Mouse (Mus musculus): ENCODE measurements around the gene Alkbh8. TPM values are rescaled to one million over a fixed set of nuclear protein-coding genes. Genes with fewer than 3 reads are reported as not detected.
"Not testable (repeated sequence)": the region's sequence is repeated elsewhere in the genome, so short reads cannot be mapped to it uniquely, and the experiment has no call there.

Gene Alkbh8
- polyA plus RNA-seq, 1 experiment = 9.5 TPM

DNA sequence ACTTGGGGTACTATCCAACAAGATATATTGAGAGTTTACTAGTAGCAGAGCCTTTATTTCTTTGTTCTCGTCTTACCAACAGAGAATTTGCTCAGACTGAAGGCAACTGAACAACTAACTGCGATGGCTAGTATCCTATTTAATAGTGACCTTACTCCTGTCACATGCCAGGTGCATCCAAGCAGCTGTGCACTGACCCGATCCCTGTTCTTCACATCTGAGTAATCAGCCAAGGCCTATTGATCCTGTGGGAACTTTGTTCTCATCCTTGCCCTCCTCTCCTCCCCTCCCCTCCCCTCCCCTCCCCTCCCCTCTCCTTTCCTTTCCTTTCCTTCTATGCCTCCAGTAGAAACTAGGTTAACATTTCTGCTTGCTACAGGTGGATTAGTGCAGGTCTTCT lies 1.7 kb downstream of the Alkbh8 start:
- Histone ChIP-seq H3K4me1 (ENCODE audit: control insufficient read depth, insufficient read depth, low read length) (no peaks in the 10 kb centered on the region), H3K4me3 (replicated peaks; ENCODE audit: control insufficient read depth, low read depth, low read length) (no peak overlapping the region), H3K27ac (ENCODE audit: control insufficient read depth, insufficient read depth, low read depth, low read length, poor library complexity) (no peak overlapping the region)
- 83% methylated on average over 3 of the region's 3 CpGs for WGBS
- TF ChIP-seq CTCF (IDR thresholded peaks at IDR 0.05; ENCODE audit: control insufficient read depth, insufficient read depth, low read length) (no peak), POLR2A (IDR thresholded peaks at IDR 0.05; ENCODE audit: borderline replicate concordance, control insufficient read depth, low read depth, low read length) (no peak)

DNA sequence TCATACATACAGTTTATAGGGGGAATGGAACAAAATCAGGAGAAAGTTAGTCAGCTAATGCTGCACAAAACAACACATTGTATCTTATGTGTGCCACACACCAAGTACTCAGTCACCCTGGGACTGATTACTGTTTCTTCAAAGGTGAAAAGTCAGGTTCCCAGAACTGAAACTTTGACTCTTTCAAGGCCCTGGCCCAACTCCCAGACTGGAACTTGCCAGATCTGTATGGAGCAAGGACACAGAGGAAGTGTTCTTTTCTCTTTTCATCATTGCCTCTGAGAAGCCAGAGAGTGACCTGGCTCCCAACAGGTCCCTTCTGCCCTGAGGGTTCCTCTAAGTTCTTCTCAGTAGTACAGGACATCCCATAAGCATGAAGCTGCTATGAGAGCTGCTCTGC lies 10.2 kb downstream of the Alkbh8 start:
- Histone ChIP-seq H3K4me3 (replicated peaks; ENCODE audit: control insufficient read depth, low read depth, low read length) (no peak overlapping the region), H3K4me1 (ENCODE audit: control insufficient read depth, insufficient read depth, low read length) (no peaks in the 10 kb centered on the region), H3K27ac (ENCODE audit: control insufficient read depth, insufficient read depth, low read depth, low read length, poor library complexity) (peak overlapping the region; percentile 51)
- TF ChIP-seq CTCF (IDR thresholded peaks at IDR 0.05; ENCODE audit: control insufficient read depth, insufficient read depth, low read length) = no peak
- TF ChIP-seq POLR2A (IDR thresholded peaks at IDR 0.05; ENCODE audit: borderline replicate concordance, control insufficient read depth, low read depth, low read length) = no peak

GRCm38 (mm10) chr9:3345967-3346366 lies 11.0 kb downstream of the Alkbh8 start:
- Histone ChIP-seq H3K27ac (ENCODE audit: control insufficient read depth, insufficient read depth, low read depth, low read length, poor library complexity) (no peak overlapping the region), H3K4me3 (replicated peaks; ENCODE audit: control insufficient read depth, low read depth, low read length) (no peak overlapping the region), H3K4me1 (ENCODE audit: control insufficient read depth, insufficient read depth, low read length) (no peaks in the 10 kb centered on the region)
- 56% methylated on average over 1 of the region's 1 CpGs for WGBS
- TF ChIP-seq POLR2A (IDR thresholded peaks at IDR 0.05; ENCODE audit: borderline replicate concordance, control insufficient read depth, low read depth, low read length) = no peak
- TF ChIP-seq CTCF (IDR thresholded peaks at IDR 0.05; ENCODE audit: control insufficient read depth, insufficient read depth, low read length) = no peak

DNA sequence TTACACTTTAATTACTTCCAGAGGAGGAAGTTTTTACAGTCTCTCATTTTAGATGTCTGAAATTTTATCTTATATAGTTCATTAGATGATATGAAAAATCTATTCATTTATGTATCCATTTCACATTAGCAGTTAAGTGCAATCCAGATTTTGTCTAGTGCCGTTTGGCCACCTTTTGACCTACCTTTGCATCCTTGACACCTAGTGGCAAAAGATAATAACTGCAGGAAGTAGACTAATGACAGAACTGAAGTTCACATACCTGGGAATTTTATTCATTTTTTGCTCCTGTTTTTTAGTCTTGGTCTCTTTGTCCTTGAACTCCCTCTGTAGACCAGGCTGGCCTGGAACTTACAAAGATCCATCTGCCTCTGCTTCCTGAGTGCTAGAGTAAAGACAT lies 15.1 kb downstream of the Alkbh8 start:
- no peaks in the 10 kb centered on the region for H3K4me1 ChIP-seq (ENCODE audit: control insufficient read depth, insufficient read depth, low read length)
- WGBS = 64% methylated on average over 1 of the region's 1 CpGs
- H3K4me3 ChIP-seq (replicated peaks; ENCODE audit: control insufficient read depth, low read depth, low read length) = no peak overlapping the region
- TF ChIP-seq CTCF (IDR thresholded peaks at IDR 0.05; ENCODE audit: control insufficient read depth, insufficient read depth, low read length) (no peak), POLR2A (IDR thresholded peaks at IDR 0.05; ENCODE audit: borderline replicate concordance, control insufficient read depth, low read depth, low read length) (no peak)
- H3K27ac ChIP-seq (ENCODE audit: control insufficient read depth, insufficient read depth, low read depth, low read length, poor library complexity) = no peak overlapping the region

DNA sequence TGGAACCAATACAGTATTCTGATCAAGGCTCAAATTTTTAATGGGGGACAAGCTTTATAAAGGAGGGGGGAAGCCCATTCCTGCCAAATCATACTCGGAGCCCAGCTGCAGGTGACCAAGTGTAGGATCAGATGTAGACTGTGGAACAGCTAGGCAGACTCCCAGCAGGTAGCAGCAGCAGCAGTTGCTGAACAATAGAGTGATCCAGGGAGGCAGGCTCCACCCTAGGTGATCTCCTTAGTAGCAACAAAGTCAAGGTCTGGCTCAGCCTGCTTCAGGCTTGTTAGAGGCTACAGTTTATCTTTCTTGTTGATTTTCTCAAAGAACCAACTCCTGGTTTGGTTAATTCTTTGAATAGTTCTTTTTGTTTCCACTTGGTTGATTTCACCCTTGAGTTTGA lies 41.4 kb downstream of the Alkbh8 start:
- WGBS = 75% methylated on average over 1 of the region's 1 CpGs
- not testable (repeated sequence) for H3K4me1 ChIP-seq (ENCODE audit: control insufficient read depth, insufficient read depth, low read length); H3K4me3 ChIP-seq (replicated peaks; ENCODE audit: control insufficient read depth, low read depth, low read length); H3K27ac ChIP-seq (ENCODE audit: control insufficient read depth, insufficient read depth, low read depth, low read length, poor library complexity)

DNA sequence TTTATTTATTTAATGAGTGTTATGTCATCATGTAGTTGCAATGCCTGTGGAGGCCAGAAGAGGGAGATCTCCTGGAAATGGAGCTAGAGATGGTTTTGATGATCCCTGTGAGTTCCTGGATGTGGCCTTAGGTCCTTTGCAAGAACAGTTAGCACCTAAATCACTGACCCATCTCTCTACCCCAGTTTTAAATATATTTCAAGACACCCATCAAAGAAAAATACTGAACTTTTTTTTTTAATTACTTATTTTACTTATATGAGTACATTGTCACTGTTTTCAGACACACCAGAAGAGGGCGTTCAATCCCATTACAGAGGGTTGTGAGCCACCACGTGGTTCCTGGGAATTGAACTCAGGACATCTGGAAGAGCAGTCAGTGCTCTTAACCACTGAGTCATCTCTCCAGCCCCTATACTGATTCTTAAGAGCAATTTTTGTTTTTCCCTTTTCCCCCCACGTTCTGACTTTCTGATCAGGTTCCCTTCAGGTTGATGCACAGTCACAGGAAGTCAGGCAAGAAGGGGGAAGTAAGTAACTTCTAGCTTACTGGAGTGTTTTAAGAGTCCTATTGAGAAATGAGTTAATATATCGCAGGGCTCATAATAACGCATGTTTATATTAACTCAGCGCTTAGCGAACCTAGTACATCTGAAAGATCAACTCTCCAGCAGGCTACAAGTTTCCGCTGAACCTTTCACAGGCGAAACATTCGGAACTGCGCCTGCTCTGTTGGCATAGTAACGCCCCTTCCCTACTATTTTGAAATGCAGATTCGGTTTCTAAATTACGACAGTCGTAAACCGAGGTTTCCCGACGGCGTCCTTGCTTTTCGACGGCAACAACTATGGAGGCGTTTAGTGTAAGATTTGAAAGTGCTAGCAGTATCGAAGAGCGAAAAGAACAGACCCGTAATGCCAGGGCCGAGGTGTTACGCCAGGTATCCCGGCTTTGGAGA lies 68.6 kb downstream of the Alkbh8 start, which contains the start of gene Cwf19l2:
Cwf19l2 (plus strand) TSS at position 342 of the 958 bp plus-strand sequence.
- whole genome bisulfite sequencing = under 1% methylated on average over 28 of the region's 28 CpGs

GRCm38 (mm10) chr9:3404372-3404771 lies 69.4 kb downstream of the Alkbh8 start:
- no peak overlapping the region for H3K27ac ChIP-seq (ENCODE audit: control insufficient read depth, insufficient read depth, low read depth, low read length, poor library complexity)
- peak overlapping the region; percentile 73 for H3K4me3 ChIP-seq (replicated peaks; ENCODE audit: control insufficient read depth, low read depth, low read length)
- TF ChIP-seq POLR2A (IDR thresholded peaks at IDR 0.05; ENCODE audit: borderline replicate concordance, control insufficient read depth, low read depth, low read length) (no peak), CTCF (IDR thresholded peaks at IDR 0.05; ENCODE audit: control insufficient read depth, insufficient read depth, low read length) (no peak)
- no peaks in the 10 kb centered on the region for H3K4me1 ChIP-seq (ENCODE audit: control insufficient read depth, insufficient read depth, low read length)
- under 1% methylated on average over 13 of the region's 13 CpGs for WGBS

More for the DNA sequence above, 68.6 kb downstream of the Alkbh8 start, which contains the start of gene Cwf19l2:
- Histone ChIP-seq H3K27ac (ENCODE audit: control insufficient read depth, insufficient read depth, low read depth, low read length, poor library complexity) (peak within 1 kb of the TSS; percentile 83), H3K4me3 (replicated peaks; ENCODE audit: control insufficient read depth, low read depth, low read length) (peak within 1 kb of the TSS; percentile 73), H3K4me1 (ENCODE audit: control insufficient read depth, insufficient read depth, low read length) (no peaks in the 10 kb centered on the region)
- TF ChIP-seq CTCF (IDR thresholded peaks at IDR 0.05; ENCODE audit: control insufficient read depth, insufficient read depth, low read length) (no peak), POLR2A (IDR thresholded peaks at IDR 0.05; ENCODE audit: borderline replicate concordance, control insufficient read depth, low read depth, low read length) (no peak)

DNA sequence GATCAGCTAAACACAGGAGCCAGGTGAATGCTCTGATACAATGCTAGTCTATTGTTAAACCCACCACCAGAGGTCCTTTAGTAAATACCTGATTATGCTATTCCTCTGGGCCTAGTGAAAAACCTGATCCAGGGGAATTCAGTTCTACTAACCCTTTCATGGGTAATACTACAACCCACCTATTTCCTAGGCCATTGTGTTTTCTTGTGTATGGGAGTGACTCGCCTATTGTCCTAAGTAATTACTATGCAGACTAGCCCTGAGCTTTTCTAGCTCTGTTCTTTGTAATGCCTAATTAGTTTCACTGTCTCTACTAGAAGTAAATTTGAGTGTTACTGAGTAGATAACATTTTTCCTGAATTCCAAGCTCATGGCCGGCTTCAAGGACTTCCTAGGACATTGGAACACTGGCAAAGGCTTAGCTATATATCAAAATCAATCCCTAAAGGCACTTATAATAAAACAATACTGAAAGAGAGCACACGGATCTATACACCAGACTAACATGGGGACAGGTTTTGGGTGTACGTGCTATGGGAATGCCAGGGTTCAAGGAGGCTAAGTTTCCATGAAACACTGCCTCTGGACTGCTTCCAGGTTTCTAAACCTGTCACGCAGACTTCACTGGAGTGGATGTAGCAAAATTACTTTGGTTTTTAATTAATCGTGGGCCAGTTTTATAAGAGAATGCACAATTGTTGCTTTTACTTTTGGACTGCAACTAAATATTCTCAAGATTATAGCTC lies 104.8 kb downstream of the Alkbh8 start:
- not testable (repeated sequence) for H3K4me3 ChIP-seq (replicated peaks; ENCODE audit: control insufficient read depth, low read depth, low read length)
- WGBS = 84% methylated on average over 6 of the region's 6 CpGs

More for the DNA sequence above, 104.8 kb downstream of the Alkbh8 start:
- H3K4me1 ChIP-seq (ENCODE audit: control insufficient read depth, insufficient read depth, low read length); H3K27ac ChIP-seq (ENCODE audit: control insufficient read depth, insufficient read depth, low read depth, low read length, poor library complexity): not testable (repeated sequence)

Other genes with a start within 250 kb of the Alkbh8 start
- gene Cwf19l2, start 68.5 kb downstream of the Alkbh8 start, polyA plus RNA-seq (2011; ENCODE audit: insufficient read depth, insufficient read length, low replicate concordance, missing spikeins) = 3.1 and 10.1 TPM in 2 replicates
- gene Gucy1a2, start 197.6 kb downstream of the Alkbh8 start, polyA plus RNA-seq (2011; ENCODE audit: insufficient read depth, insufficient read length, low replicate concordance, missing spikeins) = not detected in 2 replicates

All from bone marrow, adult 2 months (tissue).